Mouse (Mus musculus) liver, embryonic 14.5 days (tissue): ENCODE results near the gene Wfdc17. TPM values are rescaled to one million over a fixed set of nuclear protein-coding genes. Genes with fewer than 3 reads are reported as not detected.
A peak's percentile ranks its signal among the peaks of the same experiment; 100 is the strongest.

Experiments used
- ATAC-seq: fragments of 200-750 bp; cut with Nextera tagmentation; 2 replicates; pipeline ENCODE4 v1.8.0; 2017; ENCODE audit warnings: moderate number of reproducible peaks, mild to moderate bottlenecking, moderate library complexity; ENCODE audit not compliant: insufficient read depth
- DNase-seq, 3 experiments: peaks; one replicate each; pipeline ENCODE4 v3.0.0-alpha.2; 2012 to 2013; ENCODE audit warnings: low read depth in 3 of 3, low spot score in 3 of 3
- H3K27ac ChIP-seq: fragments of 300-500 bp; sonication (generic); 2 replicates; pipeline ENCODE4 v1.5.1; 2014; ENCODE audit warnings: moderate library complexity, mild to moderate bottlenecking, control low read depth, inconsistent platforms
- H3K27me3 ChIP-seq: fragments of 300-500 bp; sonication (generic); 2 replicates; pipeline ENCODE4 v1.6.1; 2014; ENCODE audit warnings: mild to moderate bottlenecking, low read length, moderate library complexity; ENCODE audit not compliant: control insufficient read depth, insufficient read depth
- H3K36me3 ChIP-seq: fragments of 300-500 bp; sonication (generic); replicated peaks from 2 replicates; pipeline ENCODE4 v1.6.1; 2014; ENCODE audit warnings: low read depth; ENCODE audit not compliant: control insufficient read depth, insufficient read depth
- H3K4me1 ChIP-seq, 2 experiments: fragments of 200-500 bp in 1 of 2; fragments of 300-500 bp in 1 of 2; sonication (generic) in 1 of 2; replicated peaks; 2 replicates each; pipeline ENCODE4 v1.6.1; 2012 to 2014; ENCODE audit warnings: antibody characterized with exemption in 1 of 2, inconsistent platforms in 1 of 2, low read length in 1 of 2; ENCODE audit not compliant: control insufficient read depth in 2 of 2, insufficient read depth in 2 of 2
- H3K4me2 ChIP-seq: fragments of 300-500 bp; sonication (generic); 2 replicates; pipeline ENCODE4 v1.6.1; 2014; ENCODE audit warnings: low read depth, mild to moderate bottlenecking, control low read depth, moderate library complexity
- H3K4me3 ChIP-seq, 2 experiments: fragments of 200-500 bp in 1 of 2; fragments of 300-500 bp in 1 of 2; sonication (generic) in 1 of 2; 2 replicates each; pipeline ENCODE4 v1.5.1; 2012 to 2014; ENCODE audit warnings: low read depth in 2 of 2, low read length in 2 of 2, mild to moderate bottlenecking in 2 of 2, control low read depth in 1 of 2, inconsistent platforms in 1 of 2, moderate library complexity in 1 of 2; ENCODE audit not compliant: insufficient read depth in 1 of 2
- H3K9ac ChIP-seq: fragments of 300-500 bp; sonication (generic); replicated peaks from 2 replicates; pipeline ENCODE4 v1.6.1; 2014; ENCODE audit warnings: mild to moderate bottlenecking, control low read depth, moderate library complexity
- H3K9me3 ChIP-seq: fragments of 300-500 bp; sonication (generic); 2 replicates; pipeline ENCODE4 v1.6.1; 2016; ENCODE audit warnings: low read length, mixed read lengths; ENCODE audit not compliant: control insufficient read depth
- CTCF ChIP-seq: IDR thresholded peaks from 2 replicates; pipeline ENCODE4 v1.5.1; 2016; ENCODE audit warnings: antibody characterized with exemption, low read depth, control low read depth
- EP300 ChIP-seq: IDR thresholded peaks from 2 replicates; pipeline ENCODE4 v1.6.1; 2016; ENCODE audit warnings: antibody characterized with exemption, low read depth
- WGBS: fragments of 180-500 bp; shearing (Covaris S2); extraction: QIAGEN DNeasy Blood & Tissue Kit; methylation state at CpG from one replicate; pipeline ENCODE4 v1.1.7; 2014; ENCODE audit not compliant: insufficient replicate concordance; 5-methylcytosine and 5-hydroxymethylcytosine counted together
- polyA plus RNA-seq, 2 experiments: library from polyadenylated mRNA; depleted of rRNA in 1 of 2; stranded (reverse) in 1 of 2; unstranded in 1 of 2; fragments of >200 nt; fragmentation: Nextera tagmentation in 1 of 2; extraction: Ambion mirVana in 1 of 2; gene quantifications; 2 replicates each; pipeline versions ENCODE4 v1.2.1 to v1.2.3; 2012 to 2014

The Wfdc17 gene
- polyA plus RNA-seq, 2 experiments = 7.9 to 21.7 TPM

DNA sequence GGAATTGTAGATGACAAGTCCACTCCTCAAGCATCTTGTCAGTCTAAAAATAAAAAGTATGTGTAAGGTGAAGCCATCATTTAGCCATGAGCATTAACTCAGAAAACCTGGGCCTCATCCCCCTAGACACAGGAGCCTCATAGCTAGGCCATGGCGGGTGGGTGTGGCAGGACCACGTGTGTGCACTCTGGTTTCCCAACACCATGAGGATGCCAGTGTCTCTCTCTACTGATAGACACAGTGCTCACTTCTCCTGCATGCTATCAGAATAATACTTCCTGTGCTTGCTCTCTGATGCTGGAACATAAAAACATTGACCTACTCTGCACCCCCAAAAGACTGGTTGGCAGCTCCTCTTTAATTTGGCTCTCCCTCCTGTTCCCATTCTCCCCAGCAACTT, 32.1 kb downstream of the Wfdc17 start:
- 42% methylated on average over 2 of the region's 2 CpGs for WGBS
- no peak overlapping the region for H3K9ac ChIP-seq
- no peaks in the 10 kb centered on the region for H3K9me3 ChIP-seq
- H3K27ac ChIP-seq = no peak overlapping the region
- DNase-seq (no peak), ATAC-seq (no peak)
- no peak overlapping the region for H3K4me2 ChIP-seq
- no peaks in the 10 kb centered on the region for H3K27me3 ChIP-seq
- H3K36me3 ChIP-seq = no peaks in the 10 kb centered on the region
- no peak overlapping the region for H3K4me3 ChIP-seq
- H3K4me1 ChIP-seq = no peaks in the 10 kb centered on the region
- no peak for TF ChIP-seq CTCF
- TF ChIP-seq EP300 = no peak

DNA sequence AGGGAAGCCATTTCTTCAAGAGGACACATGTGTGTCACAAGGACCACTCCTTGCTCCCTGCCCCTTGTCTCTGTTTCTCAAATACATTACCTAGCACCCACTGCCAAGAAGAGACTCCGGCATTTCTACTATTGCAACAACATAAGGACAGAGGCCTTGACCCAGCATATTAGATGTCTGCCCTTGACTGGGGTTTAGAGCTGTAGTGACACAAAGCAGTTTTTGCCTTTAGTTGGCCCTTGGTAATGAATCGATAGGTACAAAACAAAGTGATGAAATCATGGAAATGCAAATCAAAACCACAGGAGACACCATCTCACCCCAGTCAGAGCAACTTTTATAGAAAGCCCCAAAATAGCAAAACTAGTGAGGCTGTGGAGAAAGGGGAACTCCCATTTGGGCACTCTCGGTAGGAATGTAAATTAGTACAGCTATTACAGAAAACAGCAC, 33.3 kb downstream of the Wfdc17 start:
- ATAC-seq (no peak), DNase-seq (no peak)
- Histone ChIP-seq H3K4me1 (peaks cover 0 to 3% of the 10 kb centered on the region in 2 experiments; a peak in 1 of 4 replicates), H3K27ac (no peak overlapping the region), H3K27me3 (no peaks in the 10 kb centered on the region), H3K36me3 (no peaks in the 10 kb centered on the region), H3K9me3 (no peaks in the 10 kb centered on the region), H3K4me2 (no peak overlapping the region), H3K9ac (no peak overlapping the region), H3K4me3 (no peak overlapping the region)
- 24% methylated on average over 3 of the region's 3 CpGs for WGBS
- no peak for TF ChIP-seq CTCF
- TF ChIP-seq EP300 = no peak

DNA sequence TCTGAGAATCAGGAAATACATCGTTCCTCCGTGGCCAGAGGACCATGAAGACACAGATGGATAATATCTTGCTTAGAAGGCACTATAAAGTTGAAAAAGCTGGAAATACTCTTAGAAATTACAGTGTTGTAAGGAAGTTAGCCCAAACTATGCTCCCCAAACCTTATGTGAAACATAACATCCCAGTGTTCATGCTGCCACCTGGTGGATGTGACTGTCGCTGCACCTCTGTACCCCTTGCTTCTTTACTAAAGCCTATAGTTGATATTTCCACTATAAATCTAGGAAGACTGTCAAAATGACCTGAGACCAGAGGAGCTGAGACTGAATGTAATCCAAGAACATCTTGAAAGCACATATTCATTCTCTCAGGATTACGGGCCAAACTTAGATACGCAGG, 35.5 kb downstream of the Wfdc17 start:
- ATAC-seq (no peak), DNase-seq (peak in 2 of 3 experiments; percentile 17 to 22)
- no peaks in the 10 kb centered on the region for H3K9me3 ChIP-seq
- no peak overlapping the region for H3K9ac ChIP-seq
- H3K4me1 ChIP-seq = peaks cover 0 to 3% of the 10 kb centered on the region in 2 experiments; a peak in 2 of 4 replicates
- no peak overlapping the region for H3K4me2 ChIP-seq
- WGBS = 20% methylated on average over 5 of the region's 5 CpGs
- H3K4me3 ChIP-seq = no peak overlapping the region
- H3K36me3 ChIP-seq = no peaks in the 10 kb centered on the region
- no peak overlapping the region for H3K27ac ChIP-seq
- TF ChIP-seq CTCF = peak; percentile 81
- TF ChIP-seq EP300 = no peak
- no peaks in the 10 kb centered on the region for H3K27me3 ChIP-seq

DNA sequence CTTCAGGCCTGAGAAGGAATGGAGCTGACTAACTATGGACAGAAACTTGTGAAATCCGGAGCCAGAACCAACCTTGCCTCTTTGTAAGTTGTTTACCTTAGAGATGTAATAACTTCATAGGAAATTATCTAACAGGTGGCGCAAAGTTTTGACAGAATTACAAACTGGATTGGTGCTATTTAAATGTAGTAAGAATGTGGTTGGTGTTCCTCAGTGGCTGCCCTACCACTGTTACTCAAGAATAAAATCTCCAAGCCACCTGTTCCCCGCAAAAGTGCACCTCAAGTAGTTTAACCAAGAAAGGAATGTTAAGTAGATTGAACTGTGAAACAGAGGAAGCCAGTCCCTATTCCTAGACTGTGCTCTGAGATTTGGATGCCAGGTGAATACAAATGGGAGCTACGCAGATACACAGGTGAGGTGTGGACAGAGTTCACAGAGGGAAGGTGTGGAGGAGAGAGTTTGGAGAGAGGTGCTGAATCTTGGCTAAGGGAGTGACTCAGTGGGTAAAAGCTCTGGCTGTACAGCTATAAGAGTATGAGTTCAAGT, 36.7 kb downstream of the Wfdc17 start:
- H3K9ac ChIP-seq = no peak overlapping the region
- H3K27me3 ChIP-seq = no peaks in the 10 kb centered on the region
- 51% methylated on average over 4 of the region's 4 CpGs for WGBS
- H3K4me3 ChIP-seq = no peak overlapping the region
- no peak overlapping the region for H3K27ac ChIP-seq
- peaks cover 0 to 3% of the 10 kb centered on the region in 2 experiments; a peak in 2 of 4 replicates for H3K4me1 ChIP-seq
- no peaks in the 10 kb centered on the region for H3K36me3 ChIP-seq
- DNase-seq (no peak), ATAC-seq (no peak)
- H3K9me3 ChIP-seq = no peaks in the 10 kb centered on the region
- TF ChIP-seq CTCF (no peak), EP300 (no peak)
- no peak overlapping the region for H3K4me2 ChIP-seq

DNA sequence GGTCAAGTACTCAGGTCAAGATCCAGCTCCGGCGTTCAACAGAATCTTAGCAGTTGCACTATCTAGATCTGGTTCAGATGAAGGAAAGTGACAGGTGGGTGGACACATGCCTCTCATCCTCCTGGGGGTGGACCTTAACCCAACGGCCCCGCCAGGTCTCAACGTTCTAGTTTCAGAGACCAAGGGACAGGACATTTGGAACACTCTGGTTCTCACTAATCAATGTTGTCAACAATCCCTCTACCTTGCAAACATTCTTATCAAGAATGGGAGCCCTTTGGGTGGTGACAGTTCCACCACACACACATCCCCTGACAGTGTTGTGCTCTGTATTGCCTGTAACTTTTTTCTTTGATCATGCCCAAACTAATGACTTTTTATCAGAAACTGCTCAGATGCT, 38.0 kb downstream of the Wfdc17 start:
- DNase-seq (peak in 1 of 3 experiments; percentile 5), ATAC-seq (peak; percentile 31; the same call in 1 of the 2 replicates)
- H3K27ac ChIP-seq = no peak overlapping the region

More for the DNA sequence above, 38.0 kb downstream of the Wfdc17 start:
- peaks cover 0 to 3% of the 10 kb centered on the region in 2 experiments; a peak in 2 of 4 replicates for H3K4me1 ChIP-seq
- H3K4me3 ChIP-seq = no peak overlapping the region
- H3K4me2 ChIP-seq = no peak overlapping the region
- no peaks in the 10 kb centered on the region for H3K9me3 ChIP-seq
- WGBS = 48% methylated on average over 5 of the region's 5 CpGs
- H3K9ac ChIP-seq = no peak overlapping the region
- H3K36me3 ChIP-seq = no peaks in the 10 kb centered on the region
- no peaks in the 10 kb centered on the region for H3K27me3 ChIP-seq
- TF ChIP-seq CTCF (no peak), EP300 (no peak)
